Mouse (Mus musculus): ENCODE data around the gene Iqgap2. TPM values are rescaled to one million over a fixed set of nuclear protein-coding genes. Genes with fewer than 3 reads are reported as not detected.

The Iqgap2 gene
- polyA plus RNA-seq, 1 experiment, result 20.4 TPM

DNA sequence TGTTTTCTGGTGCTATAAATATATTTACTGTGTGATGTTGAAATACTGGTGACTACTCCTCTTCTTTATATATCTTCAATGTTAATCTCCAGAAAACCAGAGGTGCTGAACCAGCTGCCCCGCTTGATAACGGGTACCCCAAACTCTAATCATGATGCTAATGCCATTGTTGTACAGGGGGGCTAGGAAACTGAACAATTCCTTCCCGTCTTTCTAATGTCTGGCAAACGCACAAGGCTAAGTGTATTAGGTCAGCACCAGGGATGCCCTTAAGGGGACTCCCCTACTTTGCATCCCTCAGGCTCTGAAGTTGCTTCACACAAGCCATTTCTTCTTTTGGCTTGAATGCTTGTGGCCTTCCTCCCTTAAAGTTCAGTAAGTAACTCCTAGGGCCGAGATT lies 212.6 kb downstream of the Iqgap2 start:
- DNase-seq (ENCODE audit: low read depth, low spot score), result no peak
- 88% methylated on average over 5 of the region's 5 CpGs for WGBS

DNA sequence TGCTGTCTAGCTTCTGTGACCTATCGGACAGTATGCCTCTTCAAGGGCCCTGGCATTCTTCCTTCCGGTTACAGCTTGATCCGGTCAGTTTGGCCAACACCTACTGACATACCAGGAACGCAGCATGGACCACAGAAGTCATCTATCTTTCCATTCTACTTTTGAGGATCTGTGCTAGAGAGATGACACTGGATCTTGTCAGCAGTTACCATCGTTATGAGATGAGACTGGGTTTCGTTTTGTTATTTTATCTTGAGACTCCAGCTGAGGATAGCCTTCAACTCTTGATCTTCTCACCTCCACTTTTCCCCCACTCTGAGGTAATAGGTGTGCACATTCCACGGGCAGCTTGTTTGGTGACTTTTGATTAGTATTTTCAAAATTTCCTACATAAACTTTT lies 219.3 kb downstream of the Iqgap2 start:
- DNase-seq (ENCODE audit: low read depth, low spot score), result no peak
- 92% methylated on average over 7 of the region's 7 CpGs for WGBS

- no peak for DNase-seq (ENCODE audit: low read depth, low spot score)
- WGBS, result 84% methylated on average over 9 of the region's 9 CpGs
Measured at GRCm38 (mm10) chr13:95671108-95671897, 220.4 kb downstream of the Iqgap2 start.

DNA sequence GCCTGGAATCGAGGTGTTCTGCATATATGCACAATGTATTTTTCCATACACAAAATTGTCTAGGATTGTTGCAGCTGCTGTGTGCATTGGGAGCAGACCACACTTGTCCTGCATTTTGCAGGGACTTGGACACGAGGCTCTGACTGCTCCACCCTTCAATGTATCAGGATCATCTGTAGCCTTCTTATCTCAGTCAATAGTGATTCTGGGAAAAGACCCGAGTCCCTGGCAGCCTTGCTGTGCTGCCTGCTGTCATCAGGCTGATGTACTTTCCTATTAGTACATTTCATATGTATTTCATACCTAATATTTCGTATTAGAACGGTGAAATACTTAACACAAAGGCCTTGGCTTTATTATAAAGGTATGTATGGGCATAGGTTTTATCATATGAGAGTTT lies 221.2 kb downstream of the Iqgap2 start:
- 88% methylated on average over 5 of the region's 5 CpGs for WGBS
- DNase-seq (ENCODE audit: low read depth, low spot score), result no peak

- DNase-seq (ENCODE audit: low read depth, low spot score), result no peak
Measured at GRCm38 (mm10) chr13:95667260-95667659, 224.5 kb downstream of the Iqgap2 start.

DNA sequence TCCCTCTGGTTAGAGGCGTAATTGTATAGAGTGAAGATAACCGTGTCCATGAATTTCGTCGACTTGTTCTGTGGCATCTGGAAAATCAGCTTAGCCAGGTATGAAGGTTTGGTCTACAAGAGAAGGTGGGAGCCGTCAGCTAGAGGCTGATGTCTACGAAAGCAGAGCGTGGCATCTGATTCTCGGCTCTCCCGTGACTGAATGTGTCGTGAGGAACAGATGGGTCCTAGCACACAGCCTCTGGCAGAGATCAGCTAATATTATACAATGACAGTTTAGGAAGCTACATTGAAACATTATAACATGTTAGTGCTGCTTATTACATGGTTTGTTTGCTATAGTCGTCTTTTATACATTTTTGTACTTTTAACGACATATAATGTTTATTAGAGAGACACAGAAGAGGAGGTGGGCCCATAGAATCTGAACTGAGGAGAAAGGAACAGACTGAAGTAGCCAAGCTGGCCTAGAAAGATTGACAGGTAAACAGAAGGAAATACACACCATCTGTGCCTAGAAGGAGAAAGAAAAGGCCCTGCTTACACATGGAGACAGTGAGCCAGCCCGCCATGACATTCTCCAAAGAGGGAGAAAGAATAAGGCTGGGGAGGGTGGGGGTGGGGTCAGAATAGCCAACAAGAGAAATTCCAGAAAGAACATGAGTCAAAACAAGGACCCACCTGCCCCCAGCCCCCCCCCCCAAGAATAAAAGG lies 225.9 kb downstream of the Iqgap2 start:
- WGBS, result 89% methylated on average over 13 of the region's 13 CpGs
- DNase-seq (ENCODE audit: low read depth, low spot score), result no peak

More at GRCm38 (mm10) chr13:95667260-95667659, 224.5 kb downstream of the Iqgap2 start:
- 55% methylated on average over 7 of the region's 7 CpGs for WGBS

- 98% methylated on average over 4 of the region's 4 CpGs for WGBS
- no peak for DNase-seq (ENCODE audit: low read depth, low spot score)
Measured at GRCm38 (mm10) chr13:95663834-95664233, 227.9 kb downstream of the Iqgap2 start.

DNA sequence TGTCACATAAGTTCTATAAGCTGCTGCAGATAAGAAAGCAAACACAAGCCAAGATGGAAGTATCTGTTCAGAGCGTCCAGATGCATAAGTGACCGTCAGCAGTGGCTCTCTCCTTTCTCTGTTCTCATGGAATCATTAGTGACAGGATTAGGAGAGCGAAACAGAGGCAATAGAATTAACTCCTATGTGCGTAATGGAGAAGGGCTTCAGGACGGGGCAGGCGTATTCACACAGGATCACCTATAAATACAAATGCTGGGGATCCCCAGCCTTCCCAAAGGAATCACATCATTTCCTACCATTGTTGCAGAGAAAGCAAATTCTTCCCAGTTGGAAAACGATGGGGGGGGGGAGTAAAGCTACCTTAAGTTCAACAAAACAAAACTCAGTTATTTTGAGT lies 232.3 kb downstream of the Iqgap2 start:
- WGBS, result 87% methylated on average over 7 of the region's 7 CpGs
- no peak for DNase-seq (ENCODE audit: low read depth, low spot score)

- no peak for DNase-seq (ENCODE audit: low read depth, low spot score)
- 90% methylated on average over 9 of the region's 9 CpGs for WGBS
Measured at GRCm38 (mm10) chr13:95657171-95657570, 234.6 kb downstream of the Iqgap2 start.

DNA sequence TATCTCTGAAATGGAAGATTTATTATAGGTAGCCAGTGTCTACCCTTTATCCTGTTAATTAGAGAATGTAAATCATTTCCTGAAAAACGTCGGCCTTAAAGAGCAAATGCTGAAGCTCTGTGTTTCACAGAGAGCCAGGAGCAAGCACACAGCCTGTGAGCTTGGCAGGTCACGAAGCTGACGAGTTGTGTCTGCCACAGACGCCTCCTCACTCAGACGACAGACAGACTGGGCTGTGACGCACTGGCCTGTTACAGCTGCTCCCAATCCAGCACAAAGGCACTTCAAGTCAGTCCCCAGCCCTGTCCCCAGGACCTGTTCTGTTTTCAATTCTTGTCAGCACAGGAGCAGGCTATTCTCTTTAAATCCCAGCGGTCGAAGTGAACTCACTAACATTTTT lies 236.4 kb downstream of the Iqgap2 start:
- WGBS, result 59% methylated on average over 9 of the region's 9 CpGs
- no peak for DNase-seq (ENCODE audit: low read depth, low spot score)

- DNase-seq (ENCODE audit: low read depth, low spot score), result no peak
- 81% methylated on average over 4 of the region's 4 CpGs for WGBS
Measured at GRCm38 (mm10) chr13:95653696-95654095, 238.0 kb downstream of the Iqgap2 start.

GRCm38 (mm10) chr13:95651870-95652668 lies 239.7 kb downstream of the Iqgap2 start:
- no peak for DNase-seq (ENCODE audit: low read depth, low spot score)
- 76% methylated on average over 7 of the region's 7 CpGs for WGBS

GRCm38 (mm10) chr13:95649941-95650340 lies 241.8 kb downstream of the Iqgap2 start:
- 92% methylated on average over 3 of the region's 3 CpGs for WGBS

GRCm38 (mm10) chr13:95647248-95647647 lies 244.5 kb downstream of the Iqgap2 start:
- DNase-seq (ENCODE audit: low read depth, low spot score), result no peak
- 79% methylated on average over 4 of the region's 4 CpGs for WGBS

More at GRCm38 (mm10) chr13:95649941-95650340, 241.8 kb downstream of the Iqgap2 start:
- DNase-seq (ENCODE audit: low read depth, low spot score), result no peak

DNA sequence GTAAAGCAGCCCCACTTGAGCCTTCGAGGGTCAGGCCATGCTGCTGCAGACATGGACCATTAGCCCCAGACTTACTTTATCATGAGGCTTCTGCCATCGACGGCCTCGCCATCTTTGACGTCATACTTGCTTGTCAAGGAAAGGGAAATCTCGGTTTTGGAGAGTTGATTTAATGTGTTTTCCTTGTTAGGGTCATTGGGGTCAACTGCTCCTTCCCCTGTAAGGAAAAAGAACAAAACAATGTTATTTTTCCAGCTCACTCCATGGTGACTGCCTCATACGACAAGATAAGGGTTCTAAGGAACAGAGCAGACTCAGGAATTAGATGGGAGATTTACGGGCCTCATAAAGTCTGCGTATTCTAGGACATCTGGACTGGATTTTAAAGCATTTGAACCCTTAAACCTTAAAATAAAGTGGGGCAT lies 245.0 kb downstream of the Iqgap2 start:
- WGBS, result 57% methylated on average over 9 of the region's 9 CpGs
- no peak for DNase-seq (ENCODE audit: low read depth, low spot score)

DNA sequence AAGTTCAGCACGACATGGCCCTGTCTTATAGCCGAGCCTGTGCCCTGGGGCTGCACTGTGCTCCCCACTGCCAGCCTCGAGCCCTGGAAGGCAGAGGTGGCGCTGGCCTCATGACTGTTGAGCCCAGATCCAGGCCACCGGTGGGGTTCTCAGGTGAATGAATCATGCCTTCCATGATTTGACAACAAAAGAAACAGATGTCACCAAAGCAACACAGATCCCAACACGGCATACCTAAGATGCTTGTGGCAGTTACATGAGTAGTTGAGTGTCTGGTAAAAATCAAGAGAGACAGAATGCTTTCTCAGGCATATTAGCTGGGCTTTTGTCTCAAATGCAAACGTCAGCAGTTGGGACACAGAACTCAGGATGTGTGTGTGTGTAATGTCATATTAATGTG lies 248.0 kb downstream of the Iqgap2 start:
- no peak for DNase-seq (ENCODE audit: low read depth, low spot score)
- WGBS, result 82% methylated on average over 7 of the region's 7 CpGs

GRCm38 (mm10) chr13:95641061-95641986 lies 250.4 kb downstream of the Iqgap2 start:
- DNase-seq (ENCODE audit: low read depth, low spot score), result no peak
- 90% methylated on average over 17 of the region's 17 CpGs for WGBS

DNA sequence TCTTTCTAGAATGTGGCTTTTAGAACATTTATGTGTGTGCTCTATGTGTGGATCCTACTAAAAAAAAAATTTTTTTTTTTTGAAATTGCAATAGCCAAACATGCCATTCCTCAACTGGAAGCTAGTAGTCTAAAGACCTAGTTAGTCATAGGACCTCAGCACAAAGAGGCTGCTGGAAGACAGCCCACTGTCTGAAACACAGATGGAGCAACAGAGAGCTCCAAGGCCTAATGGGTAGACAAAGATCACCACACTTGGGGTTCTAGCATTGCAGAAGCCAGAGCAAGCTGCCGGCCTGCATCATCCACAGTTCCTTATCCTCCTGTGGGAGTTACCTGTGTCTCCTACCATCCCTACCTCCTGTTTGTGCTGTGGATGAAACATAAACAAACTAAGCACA lies 251.3 kb downstream of the Iqgap2 start:
- DNase-seq (ENCODE audit: low read depth, low spot score), result no peak
- 93% methylated on average over 1 of the region's 1 CpGs for WGBS
